Mouse (Mus musculus) hindbrain, embryonic 13.5 days (tissue): ENCODE data around the gene Tcam1. TPM values are rescaled to one million over a fixed set of nuclear protein-coding genes. Genes with fewer than 3 reads are reported as not detected.

Experiments
- ATAC-seq: fragments of 200-750 bp; cut with Nextera tagmentation; 2 replicates; pipeline ENCODE4 v1.8.0; 2017; ENCODE audit warnings: moderate TSS enrichment; ENCODE audit not compliant: low FRiP score
- H3K27ac ChIP-seq: fragments of 300-500 bp; sonication (generic); 2 replicates; pipeline ENCODE4 v1.5.1; 2015; ENCODE audit warnings: inconsistent platforms, mild to moderate bottlenecking, moderate library complexity
- H3K27me3 ChIP-seq: fragments of 300-500 bp; sonication (generic); 2 replicates; pipeline ENCODE4 v1.6.1; 2015; ENCODE audit warnings: mild to moderate bottlenecking, inconsistent platforms
- H3K36me3 ChIP-seq: fragments of 300-500 bp; sonication (generic); 2 replicates; pipeline ENCODE4 v1.6.1; 2015; ENCODE audit warnings: mild to moderate bottlenecking, inconsistent platforms
- H3K4me1 ChIP-seq: fragments of 300-500 bp; sonication (generic); replicated peaks from 2 replicates; pipeline ENCODE4 v1.6.1; 2015; ENCODE audit warnings: inconsistent platforms
- H3K4me2 ChIP-seq: fragments of 300-500 bp; sonication (generic); 2 replicates; pipeline ENCODE4 v1.6.1; 2015; ENCODE audit warnings: inconsistent platforms, mild to moderate bottlenecking, moderate library complexity
- H3K4me3 ChIP-seq: fragments of 300-500 bp; sonication (generic); 2 replicates; pipeline ENCODE4 v1.5.1; 2015; ENCODE audit warnings: mild to moderate bottlenecking, inconsistent platforms
- H3K9ac ChIP-seq: fragments of 300-500 bp; sonication (generic); 2 replicates; pipeline ENCODE4 v1.6.1; 2015; ENCODE audit warnings: mild to moderate bottlenecking, inconsistent platforms
- H3K9me3 ChIP-seq: fragments of 300-500 bp; sonication (generic); 2 replicates; pipeline ENCODE4 v1.6.1; 2016; ENCODE audit warnings: inconsistent platforms
- WGBS: fragments of 180-500 bp; shearing (Covaris S2); methylation state at CpG from one replicate; pipeline ENCODE4 v1.1.7; 2015; 5-methylcytosine and 5-hydroxymethylcytosine counted together
- polyA plus RNA-seq: library from polyadenylated mRNA; unstranded; fragments of >200 nt; fragmentation: Nextera tagmentation; extraction: Ambion mirVana; gene quantifications from 2 replicates; pipeline ENCODE4 v1.2.1, GENCODE M21; 2015

Gene Tcam1
- polyA plus RNA-seq, 1 experiment from 2014 or later, result 0.12 TPM

- Histone ChIP-seq H3K36me3 (no peaks in the 10 kb centered on the region), H3K4me1 (no peaks in the 10 kb centered on the region), H3K9ac (no peak overlapping the region), H3K27me3 (no peaks in the 10 kb centered on the region), H3K4me2 (no peak overlapping the region), H3K4me3 (no peak overlapping the region), H3K9me3 (no peaks in the 10 kb centered on the region), H3K27ac (no peak overlapping the region)
- no peak for ATAC-seq
- WGBS, result 81% methylated on average over 9 of the region's 9 CpGs
Measured at GRCm38 (mm10) chr11:106306758-106307157, 30.3 kb downstream of the Tcam1 start.

DNA sequence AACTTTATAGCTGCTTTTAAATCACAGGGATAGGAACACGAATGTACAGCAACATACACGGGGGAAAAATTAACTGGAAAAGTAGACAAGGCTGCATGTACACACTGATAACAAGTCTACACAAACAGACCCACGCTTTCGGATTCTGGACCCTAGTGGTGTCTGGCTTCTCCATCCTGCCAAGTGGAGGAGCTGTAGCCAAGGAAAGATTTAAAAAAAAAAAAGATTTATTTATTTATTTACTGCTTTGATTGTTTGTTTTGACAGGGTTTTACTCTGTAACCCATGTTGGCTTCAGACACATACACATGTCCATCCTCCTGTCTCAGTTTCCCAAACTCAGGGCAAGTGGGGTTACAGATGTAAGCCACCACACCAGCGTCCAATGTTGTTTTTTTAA is 31.0 kb downstream of the Tcam1 start:
- Histone ChIP-seq H3K9me3 (no peaks in the 10 kb centered on the region), H3K36me3 (no peaks in the 10 kb centered on the region), H3K9ac (no peak overlapping the region), H3K4me1 (no peaks in the 10 kb centered on the region), H3K27ac (no peak overlapping the region), H3K4me2 (no peak overlapping the region), H3K27me3 (no peaks in the 10 kb centered on the region), H3K4me3 (no peak overlapping the region)
- WGBS, result 91% methylated on average over 5 of the region's 5 CpGs
- no peak for ATAC-seq

DNA sequence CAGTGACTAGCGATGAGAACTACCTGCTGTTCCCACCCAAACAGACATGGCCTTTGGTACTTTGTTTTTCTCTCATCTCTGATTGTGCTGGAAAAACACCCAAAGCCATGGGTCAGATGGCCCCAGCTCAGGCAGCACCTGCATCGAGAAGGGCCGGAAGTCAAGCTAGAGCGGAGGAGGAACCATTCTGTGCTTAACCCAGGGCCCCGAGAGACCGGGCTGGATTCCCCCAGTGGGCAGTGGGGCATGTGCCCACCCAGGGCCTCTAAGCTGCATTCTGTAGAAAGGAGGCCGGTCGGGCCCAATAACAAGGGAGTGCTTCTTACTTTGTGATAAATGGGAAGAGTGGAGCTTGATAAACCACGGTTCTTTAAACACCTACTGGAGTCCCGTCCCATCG is 31.7 kb downstream of the Tcam1 start:
- Histone ChIP-seq H3K4me3 (no peak overlapping the region), H3K9me3 (no peaks in the 10 kb centered on the region), H3K36me3 (no peaks in the 10 kb centered on the region), H3K27me3 (no peaks in the 10 kb centered on the region), H3K27ac (no peak overlapping the region), H3K4me1 (no peaks in the 10 kb centered on the region), H3K9ac (no peak overlapping the region), H3K4me2 (no peak overlapping the region)
- 87% methylated on average over 11 of the region's 11 CpGs for WGBS
- ATAC-seq, result no peak

DNA sequence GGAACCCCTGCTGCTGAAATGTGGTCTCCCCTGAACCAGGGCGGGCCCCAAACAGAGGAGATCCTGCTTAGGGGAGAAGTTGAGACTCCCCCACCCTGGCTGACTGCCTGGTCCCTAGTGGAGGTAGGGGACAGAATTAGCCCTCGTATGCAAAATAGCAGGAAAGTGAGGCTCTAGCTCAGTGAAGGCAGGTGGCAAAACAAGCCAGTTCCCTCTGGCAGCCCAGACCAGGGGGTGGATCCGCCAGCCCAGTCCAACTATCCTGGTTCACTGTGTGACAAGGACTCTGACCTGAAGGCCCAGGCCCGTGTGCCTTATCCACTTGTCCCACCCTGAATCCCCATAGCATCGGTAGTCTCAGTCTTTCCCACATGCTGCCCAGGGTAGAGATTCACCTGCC is 33.7 kb downstream of the Tcam1 start:
- Histone ChIP-seq H3K4me2 (no peak overlapping the region), H3K9ac (no peak overlapping the region), H3K9me3 (no peaks in the 10 kb centered on the region), H3K27ac (no peak overlapping the region), H3K27me3 (no peaks in the 10 kb centered on the region), H3K4me3 (no peak overlapping the region), H3K4me1 (no peaks in the 10 kb centered on the region), H3K36me3 (no peaks in the 10 kb centered on the region)
- no peak for ATAC-seq
- WGBS, result 79% methylated on average over 5 of the region's 5 CpGs

GRCm38 (mm10) chr11:106313533-106313932 is 37.1 kb downstream of the Tcam1 start:
- no peak overlapping the region for H3K9ac ChIP-seq
- no peaks in the 10 kb centered on the region for H3K36me3 ChIP-seq
- H3K27me3 ChIP-seq, result no peaks in the 10 kb centered on the region; the same call in 1 of the 2 replicates
- 81% methylated on average over 5 of the region's 5 CpGs for WGBS
- no peak overlapping the region for H3K27ac ChIP-seq
- H3K4me1 ChIP-seq, result no peaks in the 10 kb centered on the region
- H3K9me3 ChIP-seq, result no peaks in the 10 kb centered on the region
- H3K4me3 ChIP-seq, result no peak overlapping the region
- H3K4me2 ChIP-seq, result no peak overlapping the region
- no peak for ATAC-seq

DNA sequence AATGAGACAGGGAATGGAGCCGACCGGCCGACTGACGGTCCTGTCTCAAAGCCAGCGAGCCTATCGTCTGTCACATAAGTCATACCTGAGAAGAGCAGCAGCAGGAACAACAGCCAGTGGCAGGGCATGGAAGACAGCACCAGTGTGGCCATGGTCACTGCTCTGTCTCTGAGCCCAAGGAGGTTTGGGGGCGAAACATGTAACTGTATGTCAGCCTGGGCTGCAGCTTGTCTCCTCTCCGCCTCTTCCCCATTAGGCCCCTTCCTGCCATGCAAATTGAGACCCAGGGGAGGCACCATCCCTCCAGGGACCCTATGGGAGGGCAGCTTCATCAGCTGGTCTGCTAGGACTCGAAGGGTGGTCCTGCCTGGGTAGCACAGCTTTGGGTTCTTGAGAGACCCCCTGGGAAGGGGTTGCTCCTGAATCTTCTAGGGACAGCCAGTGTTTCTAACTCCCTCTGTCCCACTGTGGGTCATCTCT is 37.9 kb downstream of the Tcam1 start, which contains the start of gene Cd79b:
Cd79b (minus strand) TSS at position 430 of the 480 bp plus-strand sequence.
- no peak within 1 kb of the TSS for H3K9ac ChIP-seq
- H3K27me3 ChIP-seq, result no peaks in the 10 kb centered on the region; the same call in 1 of the 2 replicates
- no peaks in the 10 kb centered on the region for H3K36me3 ChIP-seq
- no peak for ATAC-seq
- no peaks in the 10 kb centered on the region for H3K9me3 ChIP-seq
- WGBS, result 75% methylated on average over 9 of the region's 9 CpGs
- H3K27ac ChIP-seq, result no peak within 1 kb of the TSS
- H3K4me1 ChIP-seq, result no peaks in the 10 kb centered on the region
- no peak within 1 kb of the TSS for H3K4me3 ChIP-seq
- no peak within 1 kb of the TSS for H3K4me2 ChIP-seq

- Histone ChIP-seq H3K27me3 (no peaks in the 10 kb centered on the region; the same call in 1 of the 2 replicates), H3K9me3 (no peaks in the 10 kb centered on the region)
- WGBS, result 81% methylated on average over 1 of the region's 1 CpGs
Measured at GRCm38 (mm10) chr11:106316416-106316815, 39.9 kb downstream of the Tcam1 start.

GRCm38 (mm10) chr11:106317801-106318200 is 41.3 kb downstream of the Tcam1 start:
- 78% methylated on average over 7 of the region's 7 CpGs for WGBS

More at GRCm38 (mm10) chr11:106316416-106316815, 39.9 kb downstream of the Tcam1 start:
- Histone ChIP-seq H3K4me3 (no peak overlapping the region), H3K9ac (no peak overlapping the region), H3K4me2 (no peak overlapping the region), H3K27ac (no peak overlapping the region), H3K36me3 (no peaks in the 10 kb centered on the region), H3K4me1 (no peaks in the 10 kb centered on the region)
- ATAC-seq, result no peak

DNA sequence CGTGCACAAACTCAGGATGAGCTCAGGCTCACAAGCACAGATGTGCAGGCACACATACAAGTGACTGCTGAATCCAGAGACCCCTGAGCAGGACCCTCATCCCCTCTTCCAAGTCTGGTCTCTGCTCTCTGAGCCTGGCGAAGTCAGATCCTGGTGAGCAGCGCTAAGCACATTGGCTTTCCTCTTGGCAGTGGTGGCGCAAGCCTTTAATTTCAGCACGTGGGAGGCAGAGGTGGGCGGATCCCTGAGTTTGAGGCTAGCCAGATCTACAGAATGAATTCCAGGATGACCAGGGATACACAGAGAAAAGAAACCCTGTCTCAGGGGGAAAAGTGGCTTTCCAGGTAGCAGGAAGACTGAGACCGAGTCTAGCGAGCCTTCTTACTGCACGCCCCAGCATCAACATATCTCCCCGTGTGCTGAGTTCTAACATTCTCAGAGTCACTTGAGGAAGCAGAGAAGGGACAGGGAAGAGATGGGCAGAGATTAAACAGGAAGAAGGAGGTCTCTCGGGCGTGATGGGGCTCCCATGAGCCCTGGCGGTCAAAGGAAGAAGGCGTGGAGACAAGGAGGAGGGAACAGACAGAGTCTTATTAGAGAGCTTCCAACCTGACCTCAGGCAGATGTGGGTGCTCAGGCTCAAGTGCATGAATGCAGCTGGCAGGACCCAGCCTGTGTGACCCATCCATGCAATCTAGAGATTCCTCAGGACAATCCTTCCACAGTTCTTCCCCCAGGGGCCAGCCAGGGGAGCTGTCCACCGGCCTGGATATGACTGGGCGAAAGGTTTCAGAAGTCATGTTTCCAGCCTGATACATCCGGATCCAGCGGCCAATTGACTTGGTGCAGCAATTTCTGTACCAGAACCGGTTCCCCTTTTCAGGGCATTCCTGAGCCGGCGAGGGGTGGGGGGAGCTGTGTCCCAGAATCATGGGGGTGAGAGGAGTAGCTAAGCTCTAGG is 42.2 kb downstream of the Tcam1 start:
- WGBS, result 81% methylated on average over 21 of the region's 21 CpGs
- Histone ChIP-seq H3K27me3 (no peaks in the 10 kb centered on the region; the same call in 1 of the 2 replicates), H3K4me1 (no peaks in the 10 kb centered on the region), H3K4me2 (no peak overlapping the region), H3K36me3 (no peaks in the 10 kb centered on the region), H3K27ac (no peak overlapping the region), H3K9ac (no peak overlapping the region), H3K9me3 (no peaks in the 10 kb centered on the region), H3K4me3 (no peak overlapping the region)
- ATAC-seq, result no peak

More at GRCm38 (mm10) chr11:106317801-106318200, 41.3 kb downstream of the Tcam1 start:
- H3K4me3 ChIP-seq, result no peak overlapping the region
- H3K36me3 ChIP-seq, result no peaks in the 10 kb centered on the region
- H3K9ac ChIP-seq, result no peak overlapping the region
- H3K4me2 ChIP-seq, result no peak overlapping the region
- no peaks in the 10 kb centered on the region for H3K9me3 ChIP-seq
- H3K27me3 ChIP-seq, result no peaks in the 10 kb centered on the region; the same call in 1 of the 2 replicates
- no peak for ATAC-seq
- no peak overlapping the region for H3K27ac ChIP-seq
- no peaks in the 10 kb centered on the region for H3K4me1 ChIP-seq

DNA sequence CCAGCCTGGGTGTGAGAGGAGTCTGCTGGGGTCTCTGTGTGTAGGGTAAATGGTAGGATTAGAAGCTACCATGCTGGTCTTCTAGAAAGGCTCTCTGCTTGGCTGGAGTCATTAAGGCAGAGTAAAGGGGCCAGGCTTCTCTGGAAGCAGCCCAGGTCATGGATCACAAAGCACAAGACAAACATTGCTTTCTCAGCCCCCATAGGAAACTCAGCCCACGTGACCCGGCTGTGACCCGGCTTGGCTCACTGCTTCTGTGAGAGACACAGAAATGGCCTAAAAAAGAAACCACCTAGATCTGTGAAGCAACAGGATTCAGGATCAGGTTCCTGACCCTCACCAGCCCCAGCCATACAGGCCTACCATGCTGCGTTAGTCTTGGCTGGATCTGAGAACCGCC is 48.4 kb downstream of the Tcam1 start:
- Histone ChIP-seq H3K4me3 (no peak overlapping the region), H3K27ac (no peak overlapping the region), H3K36me3 (no peaks in the 10 kb centered on the region), H3K9me3 (no peaks in the 10 kb centered on the region), H3K27me3 (no peaks in the 10 kb centered on the region), H3K4me2 (no peak overlapping the region), H3K9ac (no peak overlapping the region), H3K4me1 (no peaks in the 10 kb centered on the region)
- WGBS, result 76% methylated on average over 5 of the region's 5 CpGs
- no peak for ATAC-seq

- Histone ChIP-seq H3K27me3 (no peaks in the 10 kb centered on the region), H3K36me3 (no peaks in the 10 kb centered on the region), H3K9me3 (no peaks in the 10 kb centered on the region), H3K4me3 (no peak overlapping the region), H3K27ac (no peak overlapping the region), H3K9ac (no peak overlapping the region), H3K4me2 (no peak overlapping the region), H3K4me1 (no peaks in the 10 kb centered on the region)
- 77% methylated on average over 8 of the region's 8 CpGs for WGBS
- no peak for ATAC-seq
Measured at GRCm38 (mm10) chr11:106325566-106326206, 49.2 kb downstream of the Tcam1 start.

DNA sequence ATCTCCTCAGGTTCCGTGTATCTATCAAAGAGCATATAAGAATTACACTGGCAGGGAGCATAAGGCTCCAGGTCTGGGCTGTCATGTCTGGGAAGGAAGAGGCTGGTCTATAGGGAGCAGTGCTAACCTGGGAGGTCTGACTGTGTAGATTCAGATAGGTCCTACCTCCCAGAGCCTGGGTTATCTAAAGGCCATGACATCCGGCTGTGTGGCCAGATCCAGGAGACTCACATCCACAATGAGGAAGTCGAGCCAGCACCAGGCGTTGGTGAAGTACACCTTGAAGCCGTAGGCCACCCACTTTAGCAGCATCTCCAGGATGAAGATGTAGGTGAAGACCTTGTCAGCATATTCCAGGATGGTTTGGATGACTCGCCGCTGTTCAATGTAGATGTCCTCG is 50.0 kb downstream of the Tcam1 start:
- no peak overlapping the region for H3K4me3 ChIP-seq
- H3K4me2 ChIP-seq, result no peak overlapping the region
- H3K27ac ChIP-seq, result no peak overlapping the region
- H3K36me3 ChIP-seq, result no peaks in the 10 kb centered on the region
- no peak for ATAC-seq
- 88% methylated on average over 8 of the region's 8 CpGs for WGBS
- H3K4me1 ChIP-seq, result no peaks in the 10 kb centered on the region
- no peak overlapping the region for H3K9ac ChIP-seq
- no peaks in the 10 kb centered on the region for H3K9me3 ChIP-seq
- no peaks in the 10 kb centered on the region for H3K27me3 ChIP-seq
